Mouse (Mus musculus) liver, embryonic 18 days (tissue): Measurements from ENCODE around the gene Gm4064. TPM values are rescaled to one million over a fixed set of nuclear protein-coding genes. Genes with fewer than 3 reads are reported as not detected.

Source experiments
- polyA plus RNA-seq: library from polyadenylated mRNA; depleted of rRNA; stranded (reverse); fragments of >200 nt; gene quantifications from 2 replicates; pipeline ENCODE4 v1.2.3, GENCODE M21; 2012; rRNA removed

Gm4064 gene
- polyA plus RNA-seq: not detected in 2 replicates

DNA sequence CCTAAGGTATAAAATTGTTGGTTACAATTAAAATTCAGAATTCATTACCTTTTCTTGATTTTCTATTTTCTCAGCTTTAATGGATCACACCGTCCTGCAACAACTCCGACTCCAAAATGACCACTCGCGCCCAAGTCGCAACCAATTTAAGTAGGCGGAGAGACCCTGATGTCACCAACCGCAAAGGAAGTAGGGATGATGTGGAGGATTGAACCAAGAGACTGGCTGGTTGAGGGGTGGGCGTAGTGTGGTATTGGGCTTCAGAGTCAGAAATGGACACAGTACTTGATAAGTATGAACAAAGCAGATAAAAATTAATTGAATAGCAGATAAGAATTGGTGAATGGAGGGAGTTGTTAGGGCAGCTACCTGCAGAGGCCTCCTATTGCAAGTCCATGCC is at the start of gene Gm4064:
Gene Gm4064, minus strand, starts transcription at position 101 of the 400 bp plus-strand sequence.

DNA sequence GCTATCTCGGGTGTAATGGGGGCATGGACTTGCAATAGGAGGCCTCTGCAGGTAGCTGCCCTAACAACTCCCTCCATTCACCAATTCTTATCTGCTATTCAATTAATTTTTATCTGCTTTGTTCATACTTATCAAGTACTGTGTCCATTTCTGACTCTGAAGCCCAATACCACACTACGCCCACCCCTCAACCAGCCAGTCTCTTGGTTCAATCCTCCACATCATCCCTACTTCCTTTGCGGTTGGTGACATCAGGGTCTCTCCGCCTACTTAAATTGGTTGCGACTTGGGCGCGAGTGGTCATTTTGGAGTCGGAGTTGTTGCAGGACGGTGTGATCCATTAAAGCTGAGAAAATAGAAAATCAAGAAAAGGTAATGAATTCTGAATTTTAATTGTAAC is 34.4 kb upstream of the Gm4064 start, which contains the start of the genes Rbmy and Gm10256:
Gene Rbmy, plus strand, starts transcription at position 301 of the 400 bp plus-strand sequence.
Gene Gm10256, plus strand, starts transcription at position 320 of the 400 bp plus-strand sequence.

Other genes with a start within 250 kb of the Gm4064 start
- gene H2al2c, start 197.1 kb downstream of the Gm4064 start, polyA plus RNA-seq: not detected in 2 replicates
- not detected in 2 replicates for gene Sry, start 132.5 kb downstream of the Gm4064 start, polyA plus RNA-seq
- not detected in 2 replicates for gene H2al2b, start 75.5 kb downstream of the Gm4064 start, polyA plus RNA-seq
- not detected in 2 replicates for gene Rbmy, start 34.5 kb upstream of the Gm4064 start, polyA plus RNA-seq
- 0.02 TPM in 1 of 2 replicates, not detected in the other for gene Gm10256, start 34.5 kb upstream of the Gm4064 start, polyA plus RNA-seq
- gene Gm10352, start 104.8 kb upstream of the Gm4064 start, polyA plus RNA-seq: not detected in 2 replicates
- not detected in 2 replicates for gene Gm29289, start 136.4 kb upstream of the Gm4064 start, polyA plus RNA-seq